Mouse (Mus musculus): ENCODE data around the gene Ythdf2.
A peak's percentile ranks its signal among the peaks of the same experiment; 100 is the strongest.
"Not testable (repeated sequence)": the region's sequence is repeated elsewhere in the genome, so short reads cannot be mapped to it uniquely, and the experiment has no call there.

Ythdf2 gene

GRCm38 (mm10) chr4:132211953-132212734 is at the start of gene Ythdf2:
Gene Ythdf2 (minus strand): TSS chr4:132212303.
- DNase-seq (ENCODE audit: low spot score): peak; percentile 98

- DNase-seq (ENCODE audit: low spot score): peak; percentile 36
Measured at GRCm38 (mm10) chr4:132260404-132261379, 48.6 kb upstream of the Ythdf2 start.

- peak; percentile 21 for DNase-seq (ENCODE audit: low spot score)
Measured at GRCm38 (mm10) chr4:132259248-132259647, 47.1 kb upstream of the Ythdf2 start.

DNA sequence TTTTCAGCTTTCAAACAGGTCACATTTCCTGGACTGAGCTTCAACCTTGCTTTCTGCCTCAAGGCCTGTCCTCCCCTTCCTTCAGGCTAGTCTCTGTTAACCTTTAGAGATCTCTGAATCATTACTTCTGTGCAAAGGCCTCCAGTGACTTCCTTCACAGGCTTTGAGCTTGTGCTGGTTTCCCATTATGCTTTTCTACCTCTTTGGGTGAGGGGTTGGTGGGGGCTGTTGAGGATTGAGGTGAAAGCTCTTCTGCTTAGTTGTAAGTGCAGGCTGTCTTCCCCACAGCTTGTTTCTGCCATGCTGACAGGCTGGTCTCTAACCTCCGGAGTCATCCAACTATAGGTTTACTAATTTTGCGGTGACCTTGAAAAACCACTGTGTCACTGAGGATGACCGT is 44.3 kb upstream of the Ythdf2 start:
- DNase-seq (ENCODE audit: low spot score): no peak

GRCm38 (mm10) chr4:132254986-132255385 is 42.9 kb upstream of the Ythdf2 start:
- no peak for DNase-seq (ENCODE audit: low spot score)

- DNase-seq (ENCODE audit: low spot score): no peak
Measured at GRCm38 (mm10) chr4:132253622-132254021, 41.5 kb upstream of the Ythdf2 start.

- no peak for DNase-seq (ENCODE audit: low spot score)
Measured at GRCm38 (mm10) chr4:132253128-132253527, 41.0 kb upstream of the Ythdf2 start.

DNA sequence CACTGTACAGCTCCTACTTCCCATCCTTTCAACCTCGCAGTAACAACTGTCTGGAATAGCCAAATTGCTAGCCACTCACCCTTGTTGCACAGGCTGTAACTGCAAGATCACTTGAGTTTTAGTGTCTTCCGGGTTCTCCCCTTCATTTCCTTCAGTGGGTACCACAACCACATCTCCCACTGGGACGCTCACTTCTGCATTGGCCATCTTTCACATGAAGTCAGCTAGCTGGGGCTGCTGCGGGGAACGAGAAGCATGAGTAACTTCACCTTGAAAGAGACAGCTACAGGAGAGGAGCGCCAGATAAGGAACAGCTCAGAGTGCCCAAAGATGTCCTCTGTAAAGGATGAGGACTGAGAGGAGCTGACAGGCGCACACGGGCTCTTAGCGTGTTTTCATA is 39.5 kb upstream of the Ythdf2 start:
- no peak for DNase-seq (ENCODE audit: low spot score)

- DNase-seq (ENCODE audit: low spot score): no peak
Measured at GRCm38 (mm10) chr4:132247451-132247997, 35.4 kb upstream of the Ythdf2 start.

DNA sequence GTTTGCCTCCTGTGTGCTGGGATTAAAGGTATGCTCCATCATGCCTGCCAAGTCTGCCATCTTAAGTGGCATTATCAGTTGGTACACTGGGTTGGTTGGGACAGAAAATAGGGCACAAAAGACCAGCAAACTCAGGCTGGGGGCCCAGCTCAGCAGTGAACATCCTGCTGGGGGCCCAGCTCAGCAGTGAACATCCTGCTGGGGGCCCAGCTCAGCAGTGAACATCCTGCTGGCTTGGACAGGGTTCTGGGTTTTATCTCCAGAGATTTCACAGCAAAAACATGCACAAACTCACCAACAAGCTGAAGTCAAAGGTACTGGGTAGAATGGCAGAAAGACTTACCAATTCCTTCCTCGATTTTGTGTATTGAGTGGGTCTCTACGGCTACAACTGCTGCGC is 33.5 kb upstream of the Ythdf2 start:
- no peak for DNase-seq (ENCODE audit: low spot score)

DNA sequence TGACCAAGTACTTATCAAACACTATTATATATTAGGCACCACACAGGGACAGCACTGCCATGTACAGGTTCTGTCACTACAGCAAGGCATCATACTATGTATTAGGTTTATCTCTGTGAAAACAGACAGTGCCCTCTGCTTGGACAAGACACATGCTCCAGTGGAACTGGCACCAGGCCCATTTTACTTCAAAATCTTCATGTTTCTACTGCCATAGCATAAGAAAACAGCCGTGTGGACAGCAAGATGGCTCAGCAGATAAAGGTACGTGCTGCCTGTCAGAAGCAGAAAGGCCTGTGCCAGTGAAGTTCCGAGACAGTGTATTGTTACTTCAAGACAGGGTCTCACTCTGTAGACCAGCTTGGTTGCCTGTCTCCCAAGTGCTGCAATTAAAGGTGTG is 29.1 kb upstream of the Ythdf2 start:
- no peak for DNase-seq (ENCODE audit: low spot score)

- no peak for DNase-seq (ENCODE audit: low spot score)
Measured at GRCm38 (mm10) chr4:132240367-132240766, 28.3 kb upstream of the Ythdf2 start.

DNA sequence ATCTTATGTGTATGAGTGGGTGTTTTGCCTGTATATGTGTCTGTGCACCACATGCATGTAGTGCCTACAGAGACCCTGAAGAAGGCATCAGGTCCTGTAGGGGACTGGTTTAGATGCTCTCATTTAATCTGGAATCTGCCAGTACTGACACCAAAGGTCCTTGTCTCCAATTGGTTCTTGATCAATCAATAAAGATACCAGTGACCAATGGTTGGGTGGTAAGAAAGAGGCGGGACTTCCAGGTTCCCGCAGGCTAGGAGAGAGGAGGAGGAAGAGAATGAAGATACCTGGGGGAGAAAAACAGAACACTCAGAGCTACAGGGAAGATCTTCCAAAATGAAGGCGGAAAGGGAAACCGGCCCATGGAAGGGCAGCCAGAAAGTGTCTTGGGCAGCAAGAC is 26.3 kb upstream of the Ythdf2 start:
- DNase-seq (ENCODE audit: low spot score): no peak

- no peak for DNase-seq (ENCODE audit: low spot score)
Measured at GRCm38 (mm10) chr4:132234710-132235109, 22.6 kb upstream of the Ythdf2 start.

GRCm38 (mm10) chr4:132230422-132230821 is 18.3 kb upstream of the Ythdf2 start:
- no peak for DNase-seq (ENCODE audit: low spot score)

GRCm38 (mm10) chr4:132222001-132222400 is 9.9 kb upstream of the Ythdf2 start:
- DNase-seq (ENCODE audit: low spot score): not testable (repeated sequence)

GRCm38 (mm10) chr4:132218439-132218838 is 6.3 kb upstream of the Ythdf2 start:
- not testable (repeated sequence) for DNase-seq (ENCODE audit: low spot score)

DNA sequence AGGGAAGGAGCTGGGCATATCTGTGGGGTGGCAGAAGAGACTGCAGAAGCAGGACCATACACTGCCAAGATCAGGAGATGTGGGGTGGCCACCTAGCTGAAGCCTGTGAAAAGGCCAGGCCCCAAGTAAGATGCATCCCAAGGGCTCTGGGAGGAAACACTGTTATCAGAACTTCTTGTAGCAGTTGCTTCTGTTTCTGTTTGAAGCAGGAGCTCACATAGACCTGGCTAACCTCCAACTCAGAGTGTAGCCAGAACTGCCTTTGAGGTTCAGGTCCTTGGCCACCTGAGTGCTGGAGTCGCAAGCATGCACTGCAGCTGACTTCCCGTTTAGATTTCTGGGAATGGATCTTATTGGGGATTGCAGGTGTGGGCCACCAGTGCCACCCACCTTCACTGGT is 5.7 kb upstream of the Ythdf2 start:
- no peak for DNase-seq (ENCODE audit: low spot score)

- no peak for DNase-seq (ENCODE audit: low spot score)
Measured at GRCm38 (mm10) chr4:132216602-132217001, 4.5 kb upstream of the Ythdf2 start.

DNA sequence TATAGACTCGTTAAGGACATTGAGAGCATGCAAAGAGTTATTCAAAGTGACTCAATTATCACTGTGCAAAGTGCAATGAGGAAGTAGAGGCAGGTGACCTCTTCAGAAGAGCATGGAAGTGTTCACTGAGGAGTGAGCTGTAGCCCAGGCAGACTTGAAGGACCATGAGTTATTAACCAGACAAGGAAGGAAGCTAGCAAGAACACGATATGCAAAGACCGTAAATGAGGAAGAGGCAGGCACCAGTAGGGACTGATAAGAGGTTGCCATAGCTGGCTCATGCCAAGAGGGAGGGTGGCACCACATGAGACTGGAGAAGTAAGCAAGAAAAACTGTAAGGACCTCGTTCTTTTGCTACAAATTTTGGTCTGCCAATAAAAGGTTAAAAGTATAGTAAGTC is 2.7 kb upstream of the Ythdf2 start:
- no peak for DNase-seq (ENCODE audit: low spot score)

DNA sequence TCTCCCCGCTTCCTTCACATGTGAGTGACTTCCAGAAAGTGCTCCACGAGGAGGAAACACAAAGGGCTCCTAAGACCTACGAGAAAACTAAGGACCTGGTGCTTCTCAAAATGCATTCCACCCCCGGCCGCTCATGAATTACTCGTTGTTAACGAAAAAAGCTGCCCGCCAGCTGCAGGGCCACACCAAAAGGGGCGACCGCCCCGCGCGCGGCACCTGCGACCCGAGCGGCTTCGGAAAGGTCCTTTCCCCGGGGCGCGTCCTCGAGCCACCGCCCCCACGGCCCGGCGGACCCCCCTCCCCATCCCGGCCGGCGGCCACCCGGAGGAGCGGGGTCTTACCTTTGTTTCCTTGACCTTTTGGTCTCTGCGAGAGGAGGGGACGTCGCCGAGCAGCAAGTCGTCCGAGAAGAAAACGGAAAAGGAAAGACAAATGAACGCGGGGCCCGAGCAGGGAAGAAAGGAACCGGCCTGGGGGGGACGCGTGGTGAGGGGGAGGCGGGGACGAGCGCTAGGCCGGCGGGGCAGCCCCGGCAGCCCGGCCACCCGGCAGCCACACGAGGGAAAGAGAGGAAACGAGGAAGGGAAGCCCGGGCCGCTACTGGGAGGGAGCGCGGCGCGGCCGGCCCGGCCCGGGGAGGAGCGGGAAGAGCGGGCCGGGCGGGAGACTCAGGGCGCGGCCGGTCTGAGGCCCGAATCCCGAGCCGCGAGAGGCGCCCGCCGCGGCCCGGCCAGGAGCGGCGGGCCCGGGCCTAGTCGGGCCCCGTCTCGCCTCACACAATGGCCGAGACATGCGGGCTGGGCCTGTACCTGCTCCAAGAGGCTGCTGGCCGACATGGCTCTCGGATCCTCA is 786 bp downstream of the Ythdf2 start:
- DNase-seq (ENCODE audit: low spot score): peak; percentile 26

GRCm38 (mm10) chr4:132210325-132210724 is 1.8 kb downstream of the Ythdf2 start:
- no peak for DNase-seq (ENCODE audit: low spot score)

All from urinary bladder, postnatal 14 days (tissue).